ENCODE assay signal across 8 mouse cellular contexts in genomic region chr7:113774039-113774438, GRCm38 (mm10). TPM values are rescaled to one million over a fixed set of nuclear protein-coding genes. Genes with fewer than 3 reads are reported as not detected.
A peak's percentile ranks its signal among the peaks of the same experiment; 100 is the strongest.
DNase-seq lines count a peak whose midpoint lies in the region; ATAC-seq and TF ChIP-seq lines count a peak whose summit lies in the region.

No protein-coding gene starts in this region.

- no peak for TF ChIP-seq EP300 in liver, embryonic 14.5 days (IDR thresholded peaks at IDR 0.05; ENCODE audit: low read depth)

- WGBS in cerebellum, adult 2 months, result 34% methylated on average over 7 of the region's 7 CpGs
- WGBS in intestine, postnatal 0 days, result 10% methylated on average over 7 of the region's 7 CpGs
- 8% methylated on average over 7 of the region's 7 CpGs for WGBS in liver, embryonic 14.5 days (ENCODE audit: insufficient replicate concordance)
- WGBS in neural tube, embryonic 12.5 days, result 20% methylated on average over 7 of the region's 7 CpGs

- TF ChIP-seq POLR2A in cerebellum, adult 2 months (IDR thresholded peaks at IDR 0.05; ENCODE audit: borderline replicate concordance, insufficient read depth, low read length), result no peak

- peak overlapping the region; percentile 43 for H3K4me2 ChIP-seq in intestine, postnatal 0 days (replicated peaks; ENCODE audit: low read depth)
- no peak overlapping the region for H3K4me2 ChIP-seq in liver, embryonic 14.5 days (ENCODE audit: low read depth)
- no peak overlapping the region for H3K4me2 ChIP-seq in neural tube, embryonic 12.5 days (replicated peaks)

- peak; percentile 74 for ATAC-seq in intestine, postnatal 0 days
- no peak for ATAC-seq in liver, embryonic 14.5 days (ENCODE audit: insufficient read depth)
- ATAC-seq in neural tube, embryonic 12.5 days (ENCODE audit: low FRiP score, low read depth), result peak; percentile 41; the same call in 1 of the 2 replicates

- H3K9ac ChIP-seq in intestine, postnatal 0 days (ENCODE audit: low read depth, low read length), result no peak overlapping the region
- H3K9ac ChIP-seq in liver, embryonic 14.5 days (replicated peaks), result no peak overlapping the region
- no peak overlapping the region for H3K9ac ChIP-seq in neural tube, embryonic 12.5 days

- no peaks in the 10 kb centered on the region for H3K27me3 ChIP-seq in cerebellum, adult 2 months (ENCODE audit: control insufficient read depth, insufficient read depth, low read length)
- no peaks in the 10 kb centered on the region for H3K27me3 ChIP-seq in intestine, postnatal 0 days (replicated peaks; ENCODE audit: control insufficient read depth, insufficient read depth, low read length)
- H3K27me3 ChIP-seq in liver, embryonic 14.5 days (ENCODE audit: control insufficient read depth, insufficient read depth, low read length), result no peaks in the 10 kb centered on the region
- peaks cover 3% of the 10 kb centered on the region; the same call in 1 of the 2 replicates for H3K27me3 ChIP-seq in neural tube, embryonic 12.5 days (replicated peaks)

- intact Hi-C loops in gastrocnemius, adult 2 months (cut with DNase I), result loop anchor here (1.0 kb wide), 1 partner anchor 247 kb away; no protein-coding TSS in a partner anchor

- peaks cover 9% of the 10 kb centered on the region; the same call in 1 of the 2 replicates for H3K4me1 ChIP-seq in cerebellum, adult 2 months (ENCODE audit: control insufficient read depth, insufficient read depth, low read length)
- no peaks in the 10 kb centered on the region for H3K4me1 ChIP-seq in intestine, postnatal 0 days (replicated peaks; ENCODE audit: control insufficient read depth, insufficient read depth, low read length)
- H3K4me1 ChIP-seq in liver, embryonic 14.5 days (replicated peaks; ENCODE audit: control insufficient read depth in 2 of 2, insufficient read depth in 2 of 2, low read length in 1 of 2), result no peaks in the 10 kb centered on the region
- no peaks in the 10 kb centered on the region for H3K4me1 ChIP-seq in neural tube, embryonic 12.5 days

- H3K36me3 ChIP-seq in intestine, postnatal 0 days (ENCODE audit: control insufficient read depth, insufficient read depth), result no peaks in the 10 kb centered on the region
- H3K36me3 ChIP-seq in liver, embryonic 14.5 days (replicated peaks; ENCODE audit: control insufficient read depth, insufficient read depth, low read depth), result no peaks in the 10 kb centered on the region
- no peaks in the 10 kb centered on the region for H3K36me3 ChIP-seq in neural tube, embryonic 12.5 days

- no peak overlapping the region for H3K4me3 ChIP-seq in layer of hippocampus, adult 2 months
- H3K4me3 ChIP-seq in cerebellum, adult 2 months (replicated peaks; ENCODE audit: insufficient read depth, low read depth, low read length), result no peak overlapping the region
- no peak overlapping the region for H3K4me3 ChIP-seq in gastrocnemius, adult 2 months
- H3K4me3 ChIP-seq in intestine, postnatal 0 days (ENCODE audit: low read depth, low read length), result no peak overlapping the region
- H3K4me3 ChIP-seq in liver, embryonic 14.5 days (ENCODE audit: insufficient read depth in 1 of 2, low read depth in 2 of 2, low read length in 2 of 2), result no peak overlapping the region
- no peak overlapping the region for H3K4me3 ChIP-seq in neural tube, embryonic 12.5 days

- DNase-seq in layer of hippocampus, adult 2 months (ENCODE audit: low spot score in 2 of 2), result no peak
- no peak for DNase-seq in layer of hippocampus, adult 9-10 months (ENCODE audit: low spot score)
- DNase-seq in cerebellum, adult 2 months, result peak; percentile 60 to 70
- peak; percentile 67 for DNase-seq in gastrocnemius, adult 2 months
- no peak for DNase-seq in liver, embryonic 14.5 days (ENCODE audit: low read depth in 3 of 3, low spot score in 3 of 3)
- DNase-seq in testis, postnatal 14 days (ENCODE audit: low spot score), result peak; percentile 33

- no peak overlapping the region for H3K27ac ChIP-seq in layer of hippocampus, adult 2 months
- no peak overlapping the region for H3K27ac ChIP-seq in cerebellum, adult 2 months (ENCODE audit: insufficient read depth, low read length)
- no peak overlapping the region for H3K27ac ChIP-seq in gastrocnemius, adult 2 months
- no peak overlapping the region for H3K27ac ChIP-seq in intestine, postnatal 0 days (ENCODE audit: low read depth, low read length)
- no peak overlapping the region for H3K27ac ChIP-seq in liver, embryonic 14.5 days
- no peak overlapping the region for H3K27ac ChIP-seq in neural tube, embryonic 12.5 days

- TF ChIP-seq CTCF in layer of hippocampus, adult 2 months (conservative IDR thresholded peaks at IDR 0.05), result peak; percentile 77
- peak; percentile 72 for TF ChIP-seq CTCF in cerebellum, adult 2 months (IDR thresholded peaks at IDR 0.05; ENCODE audit: borderline replicate concordance, insufficient read depth, low read depth, low read length)
- peak; percentile 76 for TF ChIP-seq CTCF in gastrocnemius, adult 2 months (IDR thresholded peaks at IDR 0.05)
- TF ChIP-seq CTCF in intestine, postnatal 0 days (IDR thresholded peaks at IDR 0.05; ENCODE audit: low read depth), result peak; percentile 93
- TF ChIP-seq CTCF in liver, embryonic 14.5 days (IDR thresholded peaks at IDR 0.05; ENCODE audit: low read depth), result peak; percentile 74

- no peaks in the 10 kb centered on the region for H3K9me3 ChIP-seq in intestine, postnatal 0 days (ENCODE audit: control insufficient read depth)
- no peaks in the 10 kb centered on the region for H3K9me3 ChIP-seq in liver, embryonic 14.5 days (ENCODE audit: control insufficient read depth, low read length)
- H3K9me3 ChIP-seq in neural tube, embryonic 12.5 days, result no peaks in the 10 kb centered on the region

RNA-seq across cellular contexts. Expression of gene Spon1, which starts 8.2 kb away (rescaled TPM):
- total RNA-seq in layer of hippocampus, adult 2 months (2021), result 10 to 100 TPM; 68.1 to 68.6 TPM
- polyA plus RNA-seq in cerebellum, adult 2 months (2012; rRNA removed), result 38.2 and 38.7 TPM in 2 replicates
- 1 to 10 TPM; 2.0 to 3.0 TPM for total RNA-seq in gastrocnemius, adult 2 months (2021)
- polyA plus RNA-seq in intestine, postnatal 0 days (2015; fragmentation: Nextera tagmentation; extraction: Ambion mirVana), result 3.2 and 3.6 TPM in 2 replicates
- 0.16 and 0.36 TPM in 2 replicates for polyA plus RNA-seq in liver, embryonic 14.5 days (2012; rRNA removed)
- polyA plus RNA-seq in liver, embryonic 14.5 days (2014; fragmentation: Nextera tagmentation; extraction: Ambion mirVana), result 0.25 and 0.39 TPM in 2 replicates
- polyA plus RNA-seq in neural tube, embryonic 12.5 days (2016; fragmentation: Nextera tagmentation; extraction: Ambion mirVana), result 85.9 and 86.4 TPM in 2 replicates

Comparison
In these comparisons a context has a peak if more than half of its experiments do, and no peak if none do; other contexts are left out.
1. DNase-seq: peak in cerebellum, adult 2 months (2 of 2), gastrocnemius, adult 2 months (single experiment) and testis, postnatal 14 days (single experiment); none in layer of hippocampus, adult 2 months (0 of 2), layer of hippocampus, adult 9-10 months (single experiment) and liver, embryonic 14.5 days (0 of 3).
2. Peak in every context shown above with its lines, with median percentiles within 50 percentile points of each other: CTCF ChIP-seq.